Mouse (Mus musculus): ENCODE measurements around the gene Ilf3. TPM values are rescaled to one million over a fixed set of nuclear protein-coding genes. Genes with fewer than 3 reads are reported as not detected.

The Ilf3 gene
- polyA plus RNA-seq, 1 experiment, result 81.9 TPM

GRCm38 (mm10) chr9:21379195-21379594 lies 11.5 kb downstream of the Ilf3 start:
- no peak for TF ChIP-seq CTCF (IDR thresholded peaks at IDR 0.05; ENCODE audit: control insufficient read depth, insufficient read depth, insufficient replicate concordance, low read depth, low read length)
- no peak for TF ChIP-seq POLR2A (IDR thresholded peaks at IDR 0.05; ENCODE audit: control insufficient read depth, low read depth, low read length)
- Histone ChIP-seq H3K4me3 (ENCODE audit: control insufficient read depth, low read depth, low read length) (no peak overlapping the region), H3K27me3 (ENCODE audit: control insufficient read depth, insufficient read depth, low read length) (no peaks in the 10 kb centered on the region), H3K4me1 (ENCODE audit: control insufficient read depth, insufficient read depth, low read length) (peaks cover 8% of the 10 kb centered on the region; the same call in 1 of the 2 replicates), H3K36me3 (ENCODE audit: control insufficient read depth, insufficient read depth, low read length) (peaks cover 1% of the 10 kb centered on the region; the same call in 1 of the 2 replicates), H3K27ac (ENCODE audit: control insufficient read depth, insufficient read depth, low read depth, low read length) (no peak overlapping the region)

GRCm38 (mm10) chr9:21380868-21381267 lies 13.2 kb downstream of the Ilf3 start:
- TF ChIP-seq CTCF (IDR thresholded peaks at IDR 0.05; ENCODE audit: control insufficient read depth, insufficient read depth, insufficient replicate concordance, low read depth, low read length) (no peak), POLR2A (IDR thresholded peaks at IDR 0.05; ENCODE audit: control insufficient read depth, low read depth, low read length) (no peak)
- no peak overlapping the region for H3K27ac ChIP-seq (ENCODE audit: control insufficient read depth, insufficient read depth, low read depth, low read length)
- peaks cover 1% of the 10 kb centered on the region; the same call in 1 of the 2 replicates for H3K36me3 ChIP-seq (ENCODE audit: control insufficient read depth, insufficient read depth, low read length)

GRCm38 (mm10) chr9:21383966-21384365 lies 16.3 kb downstream of the Ilf3 start:
- H3K27me3 ChIP-seq (ENCODE audit: control insufficient read depth, insufficient read depth, low read length), result no peaks in the 10 kb centered on the region
- TF ChIP-seq POLR2A (IDR thresholded peaks at IDR 0.05; ENCODE audit: control insufficient read depth, low read depth, low read length) (no peak), CTCF (IDR thresholded peaks at IDR 0.05; ENCODE audit: control insufficient read depth, insufficient read depth, insufficient replicate concordance, low read depth, low read length) (no peak)
- H3K27ac ChIP-seq (ENCODE audit: control insufficient read depth, insufficient read depth, low read depth, low read length), result no peak overlapping the region
- peaks cover 3% of the 10 kb centered on the region; the same call in 1 of the 2 replicates for H3K4me1 ChIP-seq (ENCODE audit: control insufficient read depth, insufficient read depth, low read length)
- peaks cover 1% of the 10 kb centered on the region; the same call in 1 of the 2 replicates for H3K36me3 ChIP-seq (ENCODE audit: control insufficient read depth, insufficient read depth, low read length)
- H3K4me3 ChIP-seq (ENCODE audit: control insufficient read depth, low read depth, low read length), result no peak overlapping the region

More at GRCm38 (mm10) chr9:21380868-21381267, 13.2 kb downstream of the Ilf3 start:
- no peaks in the 10 kb centered on the region for H3K27me3 ChIP-seq (ENCODE audit: control insufficient read depth, insufficient read depth, low read length)
- peaks cover 6% of the 10 kb centered on the region; the same call in 1 of the 2 replicates for H3K4me1 ChIP-seq (ENCODE audit: control insufficient read depth, insufficient read depth, low read length)
- H3K4me3 ChIP-seq (ENCODE audit: control insufficient read depth, low read depth, low read length), result no peak overlapping the region

DNA sequence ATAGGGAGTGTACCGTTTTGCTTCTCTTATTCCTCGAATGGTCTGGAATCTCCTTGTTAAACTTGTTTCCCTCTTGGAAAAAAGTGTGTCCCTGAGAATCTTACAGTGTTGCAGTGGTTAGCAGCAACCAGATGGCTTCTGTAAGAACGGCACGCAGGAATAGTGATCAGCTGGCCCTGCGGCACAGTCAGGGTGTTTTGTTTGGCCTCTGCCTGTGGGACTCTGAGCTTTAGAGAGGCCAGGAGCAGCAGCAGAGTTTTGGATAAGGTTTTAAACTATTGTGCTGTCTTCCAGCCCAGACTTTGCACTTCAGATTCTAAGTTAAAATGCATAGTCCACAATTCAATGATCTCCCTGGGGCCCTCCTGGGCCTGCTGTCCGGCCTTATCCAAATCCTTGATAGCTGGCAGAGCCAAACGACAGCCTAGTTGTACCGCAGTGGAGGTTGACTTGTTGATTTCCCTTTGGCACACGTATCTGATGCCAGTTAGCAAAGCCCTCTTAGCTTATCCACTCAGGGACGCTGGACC lies 25.0 kb downstream of the Ilf3 start:
- Histone ChIP-seq H3K4me3 (ENCODE audit: control insufficient read depth, low read depth, low read length) (no peak overlapping the region), H3K4me1 (ENCODE audit: control insufficient read depth, insufficient read depth, low read length) (no peaks in the 10 kb centered on the region), H3K36me3 (ENCODE audit: control insufficient read depth, insufficient read depth, low read length) (peaks cover 19% of the 10 kb centered on the region), H3K27ac (ENCODE audit: control insufficient read depth, insufficient read depth, low read depth, low read length) (no peak overlapping the region), H3K27me3 (ENCODE audit: control insufficient read depth, insufficient read depth, low read length) (no peaks in the 10 kb centered on the region)
- TF ChIP-seq CTCF (IDR thresholded peaks at IDR 0.05; ENCODE audit: control insufficient read depth, insufficient read depth, insufficient replicate concordance, low read depth, low read length), result no peak
- TF ChIP-seq POLR2A (IDR thresholded peaks at IDR 0.05; ENCODE audit: control insufficient read depth, low read depth, low read length), result no peak

- no peak overlapping the region for H3K4me3 ChIP-seq (ENCODE audit: control insufficient read depth, low read depth, low read length)
- TF ChIP-seq CTCF (IDR thresholded peaks at IDR 0.05; ENCODE audit: control insufficient read depth, insufficient read depth, insufficient replicate concordance, low read depth, low read length), result no peak
- no peak overlapping the region for H3K27ac ChIP-seq (ENCODE audit: control insufficient read depth, insufficient read depth, low read depth, low read length)
- peaks cover 23% of the 10 kb centered on the region for H3K36me3 ChIP-seq (ENCODE audit: control insufficient read depth, insufficient read depth, low read length)
- H3K4me1 ChIP-seq (ENCODE audit: control insufficient read depth, insufficient read depth, low read length), result no peaks in the 10 kb centered on the region
- no peaks in the 10 kb centered on the region for H3K27me3 ChIP-seq (ENCODE audit: control insufficient read depth, insufficient read depth, low read length)
Measured at GRCm38 (mm10) chr9:21395692-21396091, 28.0 kb downstream of the Ilf3 start.

GRCm38 (mm10) chr9:21397170-21397569 lies 29.5 kb downstream of the Ilf3 start:
- Histone ChIP-seq H3K4me1 (ENCODE audit: control insufficient read depth, insufficient read depth, low read length) (no peaks in the 10 kb centered on the region), H3K36me3 (ENCODE audit: control insufficient read depth, insufficient read depth, low read length) (peaks cover 21% of the 10 kb centered on the region)
- TF ChIP-seq CTCF (IDR thresholded peaks at IDR 0.05; ENCODE audit: control insufficient read depth, insufficient read depth, insufficient replicate concordance, low read depth, low read length) (no peak), POLR2A (IDR thresholded peaks at IDR 0.05; ENCODE audit: control insufficient read depth, low read depth, low read length) (no peak)

DNA sequence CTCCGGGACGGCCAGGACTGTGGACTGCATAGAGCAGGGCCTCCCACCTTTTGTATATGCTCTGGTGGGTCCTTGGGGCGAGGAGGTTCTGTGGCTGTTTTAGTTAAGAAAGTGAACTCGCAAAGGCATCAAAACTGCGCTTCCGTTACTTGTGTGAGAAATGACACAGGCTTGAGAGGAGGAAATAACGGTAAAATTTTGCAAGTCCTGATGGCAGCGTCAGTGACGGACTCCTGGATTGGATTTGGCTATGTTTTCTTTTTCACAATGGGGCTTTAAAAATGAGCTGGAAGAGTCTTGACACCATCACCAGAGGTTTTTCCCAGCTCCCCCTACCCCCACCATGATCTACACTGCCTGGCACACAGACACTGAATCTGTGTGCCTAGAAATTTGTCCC lies 33.4 kb downstream of the Ilf3 start:
- Histone ChIP-seq H3K4me3 (ENCODE audit: control insufficient read depth, low read depth, low read length) (no peak overlapping the region), H3K27ac (ENCODE audit: control insufficient read depth, insufficient read depth, low read depth, low read length) (no peak overlapping the region), H3K36me3 (ENCODE audit: control insufficient read depth, insufficient read depth, low read length) (peaks cover 12% of the 10 kb centered on the region), H3K4me1 (ENCODE audit: control insufficient read depth, insufficient read depth, low read length) (no peaks in the 10 kb centered on the region), H3K27me3 (ENCODE audit: control insufficient read depth, insufficient read depth, low read length) (no peaks in the 10 kb centered on the region)
- TF ChIP-seq CTCF (IDR thresholded peaks at IDR 0.05; ENCODE audit: control insufficient read depth, insufficient read depth, insufficient replicate concordance, low read depth, low read length) (no peak), POLR2A (IDR thresholded peaks at IDR 0.05; ENCODE audit: control insufficient read depth, low read depth, low read length) (no peak)

More at GRCm38 (mm10) chr9:21397170-21397569, 29.5 kb downstream of the Ilf3 start:
- Histone ChIP-seq H3K4me3 (ENCODE audit: control insufficient read depth, low read depth, low read length) (no peak overlapping the region), H3K27ac (ENCODE audit: control insufficient read depth, insufficient read depth, low read depth, low read length) (no peak overlapping the region), H3K27me3 (ENCODE audit: control insufficient read depth, insufficient read depth, low read length) (no peaks in the 10 kb centered on the region)

All from testis, adult 2 months (tissue).